Mouse (Mus musculus): ENCODE measurements around the gene Amhr2.

DNA sequence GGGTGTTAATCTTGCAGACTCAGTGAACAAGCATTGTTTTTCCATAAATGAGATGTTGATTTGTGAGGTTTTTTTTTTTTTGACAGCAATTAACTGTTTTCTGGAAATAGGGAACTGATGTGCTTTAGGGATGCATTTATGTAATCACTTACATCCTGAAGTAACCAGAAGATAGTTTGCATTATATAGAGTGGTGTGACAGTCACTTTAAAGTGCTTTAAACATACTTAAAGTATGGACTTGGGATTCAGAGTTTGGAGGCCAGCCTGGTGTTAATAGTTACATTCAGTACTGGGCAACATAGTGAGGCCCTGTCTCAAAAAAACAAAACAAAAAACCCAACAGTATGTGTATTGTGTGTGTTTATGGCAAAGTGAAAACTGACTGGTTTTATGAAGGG, 26.6 kb downstream of the Amhr2 start:
- TF ChIP-seq CTCF (IDR thresholded peaks at IDR 0.05; ENCODE audit: extremely low read depth, insufficient read depth, low read length) (no peak), POLR2A (IDR thresholded peaks at IDR 0.05; ENCODE audit: extremely low read depth, insufficient read depth, low read length) (no peak)

All from cortical plate, adult 2 months (tissue).